Mouse (Mus musculus) thymus, adult 2 months (tissue): ENCODE results near the gene Gm10354. TPM values are rescaled to one million over a fixed set of nuclear protein-coding genes. Genes with fewer than 3 reads are reported as not detected.
"Not testable (repeated sequence)": the region's sequence is repeated elsewhere in the genome, so short reads cannot be mapped to it uniquely, and the experiment has no call there.

ENCODE experiments used
- DNase-seq: peaks from one replicate; pipeline ENCODE4 v3.0.0; 2021
- H3K27ac ChIP-seq: fragments of 200-500 bp; 2 replicates; pipeline ENCODE4 v1.5.1; 2012; ENCODE audit warnings: low read length, control low read depth; ENCODE audit not compliant: control insufficient read depth, insufficient read depth
- H3K27me3 ChIP-seq: fragments of 200-500 bp; 2 replicates; pipeline ENCODE4 v1.6.1; 2012; ENCODE audit warnings: mild to moderate bottlenecking, low read length, moderate library complexity, mixed read lengths; ENCODE audit not compliant: control insufficient read depth, insufficient read depth
- H3K36me3 ChIP-seq: fragments of 200-500 bp; 2 replicates; pipeline ENCODE4 v1.6.1; 2012; ENCODE audit warnings: mild to moderate bottlenecking, low read length, moderate library complexity; ENCODE audit not compliant: control insufficient read depth, insufficient read depth
- H3K4me1 ChIP-seq: fragments of 200-500 bp; replicated peaks from 2 replicates; pipeline ENCODE4 v1.6.1; 2012; ENCODE audit warnings: low read length; ENCODE audit not compliant: control insufficient read depth, insufficient read depth
- H3K4me3 ChIP-seq: fragments of 200-500 bp; 2 replicates; pipeline ENCODE4 v1.5.1; 2012; ENCODE audit warnings: mild to moderate bottlenecking, low read length, control low read depth, moderate library complexity; ENCODE audit not compliant: control insufficient read depth, insufficient read depth
- WGBS: fragments of 180-500 bp; shearing (Covaris S2); methylation state at CpG from one replicate; pipeline ENCODE4 v1.1.7; 2018; 5-methylcytosine and 5-hydroxymethylcytosine counted together
- polyA plus RNA-seq: library from polyadenylated mRNA; depleted of rRNA; stranded (reverse); fragments of >200 nt; gene quantifications from 2 replicates; pipeline ENCODE4 v1.2.3, GENCODE M21; 2012

Gm10354 gene
- polyA plus RNA-seq, 1 experiment = not detected

- not testable (repeated sequence) for DNase-seq, H3K27me3 ChIP-seq, H3K4me3 ChIP-seq, H3K27ac ChIP-seq, H3K4me1 ChIP-seq, H3K36me3 ChIP-seq
- WGBS = 71% methylated on average over 7 of the region's 7 CpGs
These were observed 18.0 kb upstream of the Gm10354 start for GRCm38 (mm10) chr5:14996670-14997249.

DNA sequence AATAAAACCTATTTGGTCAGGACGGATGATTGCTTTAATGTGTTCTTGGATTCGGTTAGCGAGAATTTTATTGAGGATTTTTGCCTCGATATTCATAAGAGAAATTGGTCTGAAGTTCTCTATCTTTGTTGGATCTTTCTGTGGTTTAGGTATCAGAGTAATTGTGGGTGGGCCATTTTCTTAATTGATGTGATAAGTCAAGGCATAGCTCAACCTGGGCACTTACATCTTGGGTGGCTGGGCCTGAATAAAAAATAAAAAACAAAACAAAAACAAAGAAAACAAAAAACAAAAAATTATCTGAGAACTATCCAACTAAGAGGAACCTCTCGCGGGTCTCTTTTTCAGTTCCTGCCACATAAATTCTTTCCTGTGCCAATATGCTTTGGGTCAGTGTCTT, 15.4 kb upstream of the Gm10354 start:
- not testable (repeated sequence) for H3K27ac ChIP-seq, DNase-seq, H3K27me3 ChIP-seq, H3K4me3 ChIP-seq, H3K4me1 ChIP-seq, H3K36me3 ChIP-seq
- WGBS = 90% methylated on average over 6 of the region's 6 CpGs

DNA sequence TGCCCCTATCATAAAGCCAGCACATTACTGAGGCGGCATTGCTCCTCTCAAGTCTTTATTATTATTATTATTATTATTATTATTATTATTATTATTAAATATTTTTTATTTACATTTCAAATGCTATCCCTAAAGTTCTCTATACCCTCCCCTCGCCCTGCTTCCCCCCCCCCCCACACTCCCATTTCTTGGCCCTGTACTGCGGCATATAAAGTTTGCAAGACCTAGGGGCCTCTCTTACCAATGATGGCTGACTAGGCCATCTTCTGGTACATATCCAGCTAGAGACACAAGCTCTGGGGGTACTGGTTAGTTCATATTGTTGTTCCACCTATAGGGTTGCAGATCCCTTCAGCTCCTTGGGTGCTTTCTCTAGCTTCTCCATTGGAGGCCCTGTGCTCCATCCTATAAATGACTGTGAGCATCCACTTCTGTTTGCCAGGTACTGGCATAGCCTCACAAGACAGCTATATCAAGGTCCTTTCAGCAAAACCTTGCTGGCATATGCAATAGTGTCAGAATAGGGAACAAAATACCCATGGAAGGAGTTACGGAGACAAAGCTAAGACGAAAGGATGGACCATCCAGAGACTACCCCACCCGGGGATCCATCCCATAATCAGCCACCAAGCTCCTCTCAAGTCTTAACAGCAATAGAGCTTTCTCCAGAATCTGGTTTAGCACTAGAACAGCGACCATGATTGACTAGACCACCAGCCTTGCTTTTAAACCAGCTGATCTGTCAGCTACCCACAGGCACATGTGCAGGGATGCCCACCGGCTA, 11.8 kb upstream of the Gm10354 start:
- H3K4me3 ChIP-seq, H3K4me1 ChIP-seq, H3K27me3 ChIP-seq, DNase-seq, H3K36me3 ChIP-seq, H3K27ac ChIP-seq: not testable (repeated sequence)
- 83% methylated on average over 8 of the region's 8 CpGs for WGBS

- DNase-seq, H3K27ac ChIP-seq, H3K27me3 ChIP-seq, H3K36me3 ChIP-seq, H3K4me3 ChIP-seq, H3K4me1 ChIP-seq: not testable (repeated sequence)
- 44% methylated on average over 6 of the region's 6 CpGs for WGBS
These were observed 8.1 kb upstream of the Gm10354 start for GRCm38 (mm10) chr5:14986649-14987387.

DNA sequence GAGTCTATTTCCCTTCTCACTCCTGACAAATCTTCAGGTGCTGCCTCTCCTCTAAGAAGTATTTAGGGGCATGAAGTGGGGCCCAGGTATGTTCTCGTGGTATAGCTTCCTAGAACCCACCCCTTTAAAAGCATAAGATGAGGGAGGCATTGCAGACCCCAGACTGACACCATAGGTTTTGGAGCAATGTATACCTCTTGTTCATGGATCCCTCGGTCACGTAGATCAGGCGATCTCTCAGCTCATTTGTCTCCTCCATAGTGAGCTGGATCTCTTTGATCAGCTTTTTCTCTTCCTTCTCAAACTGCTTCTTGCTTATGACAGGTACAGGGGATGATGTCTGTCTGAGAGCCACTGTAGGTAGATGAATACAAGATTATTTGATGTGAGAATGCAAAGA, 1.4 kb downstream of the Gm10354 start:
- not testable (repeated sequence) for H3K36me3 ChIP-seq, DNase-seq, H3K4me3 ChIP-seq, H3K27ac ChIP-seq, H3K4me1 ChIP-seq, H3K27me3 ChIP-seq
- WGBS = 82% methylated on average over 4 of the region's 4 CpGs

DNA sequence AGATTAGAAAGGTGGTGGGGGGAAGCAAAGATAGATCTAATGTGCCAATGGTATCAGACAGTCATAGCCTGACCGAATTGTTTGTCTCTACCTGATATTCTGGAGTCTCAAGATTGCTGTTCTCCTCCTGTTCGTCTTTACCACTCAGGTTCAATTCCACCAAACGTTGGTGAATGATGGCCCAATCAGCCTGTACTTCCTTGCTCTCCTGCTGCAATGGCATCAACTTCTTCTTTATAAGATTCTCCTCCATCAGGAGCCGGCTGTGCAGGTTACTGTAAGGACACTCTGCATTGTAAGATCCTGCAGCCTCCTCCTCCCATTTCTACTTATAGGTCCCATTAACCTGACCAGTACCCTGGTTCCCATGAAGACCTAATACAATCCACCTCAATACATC, 3.4 kb downstream of the Gm10354 start:
- not testable (repeated sequence) for H3K36me3 ChIP-seq, H3K27ac ChIP-seq, H3K4me1 ChIP-seq, H3K4me3 ChIP-seq, H3K27me3 ChIP-seq, DNase-seq
- 83% methylated on average over 4 of the region's 4 CpGs for WGBS

DNA sequence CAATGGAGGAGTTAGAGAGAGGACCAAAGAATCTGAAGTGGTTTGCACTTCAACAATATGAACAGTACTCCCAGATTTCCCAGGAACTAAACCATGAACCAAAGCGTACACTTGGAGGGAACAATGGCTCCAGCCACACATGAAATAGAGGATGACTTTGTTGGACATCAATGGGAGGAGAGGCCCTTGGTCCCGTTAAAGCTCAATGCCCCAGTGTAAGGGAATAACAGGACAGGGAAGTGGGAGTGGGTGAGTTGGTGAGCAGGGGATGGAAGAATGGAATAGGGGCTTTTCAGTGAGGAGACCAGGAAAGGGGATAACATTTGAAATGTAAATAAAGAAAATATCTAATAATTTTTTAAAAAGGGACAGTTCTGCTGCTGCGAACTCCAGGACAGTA, 5.9 kb downstream of the Gm10354 start:
- not testable (repeated sequence) for H3K27ac ChIP-seq, H3K4me3 ChIP-seq, H3K4me1 ChIP-seq, DNase-seq, H3K27me3 ChIP-seq, H3K36me3 ChIP-seq
- WGBS = 82% methylated on average over 3 of the region's 3 CpGs

DNA sequence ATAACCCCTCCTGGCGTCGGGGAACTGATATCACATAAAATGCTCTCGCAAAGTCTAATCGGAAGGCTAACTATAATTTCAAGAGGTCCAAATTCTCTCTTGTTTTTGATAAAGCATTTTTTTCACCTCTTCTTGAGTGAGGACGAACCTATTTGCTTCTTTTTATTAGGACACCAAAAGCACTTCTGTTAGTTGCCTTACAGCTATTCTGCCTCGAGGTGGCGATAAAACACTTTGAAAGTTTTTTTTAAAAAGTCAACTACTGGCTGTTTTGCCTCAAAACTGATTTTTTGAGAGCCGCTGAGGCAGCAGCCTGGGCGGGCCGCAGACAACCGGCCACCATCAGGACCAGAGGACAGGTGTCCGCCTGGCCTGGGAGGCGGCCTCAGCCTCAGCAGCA, 14.9 kb downstream of the Gm10354 start:
- H3K4me1 ChIP-seq, H3K27ac ChIP-seq, DNase-seq, H3K4me3 ChIP-seq, H3K27me3 ChIP-seq, H3K36me3 ChIP-seq: not testable (repeated sequence)
- WGBS = 82% methylated on average over 13 of the region's 13 CpGs

DNA sequence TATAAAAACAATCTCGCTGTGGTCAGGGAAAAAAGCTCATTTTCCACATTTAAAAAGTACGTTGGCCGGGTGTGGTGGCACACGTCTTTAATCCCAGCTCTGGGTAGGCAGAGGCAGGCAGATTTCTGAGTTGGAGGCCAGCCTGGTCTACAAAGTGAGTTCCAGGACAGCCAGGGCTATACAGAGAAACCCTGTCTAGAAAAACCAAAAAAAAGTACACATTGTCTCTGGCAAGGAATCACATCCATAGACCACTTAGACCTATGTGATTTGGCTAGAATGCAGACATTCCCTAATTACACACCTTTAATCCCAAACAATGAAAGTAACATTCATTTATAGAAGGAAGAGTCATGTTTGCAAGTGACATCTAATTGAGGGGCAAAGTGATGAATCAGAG, 17.2 kb downstream of the Gm10354 start:
- DNase-seq, H3K4me3 ChIP-seq, H3K27me3 ChIP-seq, H3K27ac ChIP-seq, H3K4me1 ChIP-seq, H3K36me3 ChIP-seq: not testable (repeated sequence)
- WGBS = 82% methylated on average over 4 of the region's 4 CpGs

DNA sequence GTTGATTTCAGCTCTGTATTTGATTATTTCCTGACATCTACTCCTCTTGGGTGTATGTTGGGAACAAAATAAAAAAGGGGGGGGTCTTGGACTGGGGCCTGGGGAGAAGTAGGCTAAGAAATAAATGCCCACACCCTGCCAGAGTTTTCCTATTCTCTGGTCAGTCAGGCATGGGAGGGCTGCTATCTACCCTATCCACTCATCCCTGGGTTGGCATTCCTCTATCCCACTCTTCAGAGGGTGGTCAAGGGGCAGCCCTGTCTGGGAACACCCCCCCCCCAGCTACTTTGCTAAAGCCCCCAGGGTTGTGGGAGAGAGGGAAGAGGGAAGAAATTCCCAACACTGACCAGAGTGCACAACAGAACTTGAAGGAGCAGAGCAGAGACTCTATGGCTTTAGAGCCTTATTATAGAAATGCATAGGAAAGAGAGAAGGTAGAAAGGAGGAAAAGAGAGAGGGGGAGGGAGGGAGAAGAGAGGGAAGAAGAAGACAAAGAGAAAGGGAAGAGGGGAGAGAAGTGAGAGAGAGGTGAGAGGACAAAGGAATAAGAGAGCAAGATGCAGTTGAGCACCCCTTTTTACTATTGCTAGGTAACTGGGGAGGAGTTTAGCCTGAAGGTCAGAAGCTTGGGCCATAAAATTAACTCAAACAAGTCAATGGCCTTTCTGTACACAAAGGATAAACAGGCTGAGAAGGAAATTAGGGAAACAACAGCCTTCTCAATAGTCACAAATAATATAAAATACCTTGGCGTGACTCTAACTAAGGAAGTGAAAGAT, 22.6 kb downstream of the Gm10354 start:
- H3K4me3 ChIP-seq = not testable (repeated sequence)

More for the DNA sequence above, 22.6 kb downstream of the Gm10354 start:
- H3K4me1 ChIP-seq, H3K27me3 ChIP-seq, H3K27ac ChIP-seq, H3K36me3 ChIP-seq, DNase-seq: not testable (repeated sequence)
- WGBS = 93% methylated on average over 1 of the region's 1 CpGs
